Mouse (Mus musculus) layer of hippocampus, adult 2 months (tissue): ENCODE results near the gene A530064D06Rik. TPM values are rescaled to one million over a fixed set of nuclear protein-coding genes. Genes with fewer than 3 reads are reported as not detected.
"Not testable (repeated sequence)": the region's sequence is repeated elsewhere in the genome, so short reads cannot be mapped to it uniquely, and the experiment has no call there.

Experiments
- DNase-seq, 2 experiments: peaks; one replicate each; pipeline ENCODE4 v3.0.0; 2022; ENCODE audit warnings: low spot score in 2 of 2
- H3K27ac ChIP-seq: fragments of 200-600 bp; 2 replicates; pipeline ENCODE4 v1.8.1; 2022
- H3K4me3 ChIP-seq: fragments of 200-600 bp; 2 replicates; pipeline ENCODE4 v1.8.1; 2022; ENCODE audit warnings: mild to moderate bottlenecking
- CTCF ChIP-seq: fragments of 200-600 bp; conservative IDR thresholded peaks from 2 replicates; pipeline ENCODE4 v1.8.1; 2022; ENCODE audit warnings: antibody characterized with exemption, mild to moderate bottlenecking, moderate library complexity
- long read RNA-seq, 2 experiments: library from polyadenylated mRNA; stranded (forward); transcript quantifications; one replicate each; pipeline ENCODE4 v2.0.0; 2021; ENCODE audit warnings: borderline mapping rate in 2 of 2
- total RNA-seq, 2 experiments: library from RNA; stranded (reverse); gene quantifications; 2 replicates each; pipeline ENCODE4 v1.2.3; 2021

Gene A530064D06Rik
- not detected for total RNA-seq
- long read RNA-seq, experiment 1, result 0 reads
- long read RNA-seq, experiment 2, result 0 reads

GRCm38 (mm10) chr17:48167103-48167502, at the start of gene A530064D06Rik:
TSS of gene A530064D06Rik (minus strand) at chr17:48167275.
- DNase-seq, H3K4me3 ChIP-seq: not testable (repeated sequence)

GRCm38 (mm10) chr17:48215429-48215828, 48.4 kb upstream of the A530064D06Rik start:
- no peak overlapping the region for H3K4me3 ChIP-seq
- no peak for DNase-seq
- no peak for TF ChIP-seq CTCF
- H3K27ac ChIP-seq, result no peak overlapping the region

More at GRCm38 (mm10) chr17:48167103-48167502, at the start of gene A530064D06Rik:
- H3K27ac ChIP-seq, result not testable (repeated sequence)

- DNase-seq, result no peak
- TF ChIP-seq CTCF, result no peak
- Histone ChIP-seq H3K27ac (no peak overlapping the region), H3K4me3 (no peak overlapping the region)
These were observed 46.4 kb upstream of the A530064D06Rik start for GRCm38 (mm10) chr17:48213511-48213910.

- H3K27ac ChIP-seq, result no peak overlapping the region
- no peak for DNase-seq
- no peak overlapping the region for H3K4me3 ChIP-seq
- no peak for TF ChIP-seq CTCF
These were observed 45.5 kb upstream of the A530064D06Rik start for GRCm38 (mm10) chr17:48212596-48212995.

- H3K27ac ChIP-seq, result no peak overlapping the region
- no peak for TF ChIP-seq CTCF
- DNase-seq, result no peak
- H3K4me3 ChIP-seq, result no peak overlapping the region
These were observed 36.0 kb upstream of the A530064D06Rik start for GRCm38 (mm10) chr17:48203086-48203485.

- no peak for DNase-seq
- Histone ChIP-seq H3K27ac (no peak overlapping the region), H3K4me3 (no peak overlapping the region)
- TF ChIP-seq CTCF, result no peak
These were observed 25.3 kb upstream of the A530064D06Rik start for GRCm38 (mm10) chr17:48192366-48192765.

- Histone ChIP-seq H3K4me3 (no peak overlapping the region), H3K27ac (no peak overlapping the region)
- no peak for TF ChIP-seq CTCF
- no peak for DNase-seq
These were observed 18.2 kb upstream of the A530064D06Rik start for GRCm38 (mm10) chr17:48185252-48185651.

GRCm38 (mm10) chr17:48157382-48158076, 9.5 kb downstream of the A530064D06Rik start:
- Histone ChIP-seq H3K27ac (no peak overlapping the region), H3K4me3 (no peak overlapping the region)
- no peak for DNase-seq
- TF ChIP-seq CTCF, result no peak

GRCm38 (mm10) chr17:48146120-48146519, 21.0 kb downstream of the A530064D06Rik start, which contains the start of gene 9830107B12Rik:
TSS of gene 9830107B12Rik (minus strand) at chr17:48146268.
- DNase-seq, result no peak

GRCm38 (mm10) chr17:48132810-48133209, 34.3 kb downstream of the A530064D06Rik start:
- no peak for TF ChIP-seq CTCF
- no peak overlapping the region for H3K27ac ChIP-seq
- H3K4me3 ChIP-seq, result no peak overlapping the region
- DNase-seq, result no peak

More at GRCm38 (mm10) chr17:48146120-48146519, 21.0 kb downstream of the A530064D06Rik start, which contains the start of gene 9830107B12Rik:
- TF ChIP-seq CTCF, result no peak
- no peak within 1 kb of the TSS for H3K27ac ChIP-seq
- H3K4me3 ChIP-seq, result no peak within 1 kb of the TSS

- H3K4me3 ChIP-seq, result no peak overlapping the region
- DNase-seq, result no peak
- no peak overlapping the region for H3K27ac ChIP-seq
- TF ChIP-seq CTCF, result no peak
These were observed 46.6 kb downstream of the A530064D06Rik start for GRCm38 (mm10) chr17:48120456-48120855.

- no peak overlapping the region for H3K27ac ChIP-seq
- no peak overlapping the region for H3K4me3 ChIP-seq
- DNase-seq, result peak; percentile 41 to 87
- TF ChIP-seq CTCF, result peak; percentile 98
These were observed 47.4 kb downstream of the A530064D06Rik start for GRCm38 (mm10) chr17:48119656-48120055.

- no peak overlapping the region for H3K27ac ChIP-seq
- TF ChIP-seq CTCF, result no peak
- H3K4me3 ChIP-seq, result no peak overlapping the region
- no peak for DNase-seq
These were observed 48.5 kb downstream of the A530064D06Rik start for GRCm38 (mm10) chr17:48118570-48118969.
